Mouse (Mus musculus) intestine, postnatal 0 days (tissue): ENCODE measurements around the gene Pnkd. TPM values are rescaled to one million over a fixed set of nuclear protein-coding genes. Genes with fewer than 3 reads are reported as not detected.

Experiments
- ATAC-seq: fragments of 200-750 bp; cut with Nextera tagmentation; 2 replicates; pipeline ENCODE4 v1.8.0; 2017; ENCODE audit warnings: mild to moderate bottlenecking, moderate TSS enrichment, moderate library complexity
- H3K27ac ChIP-seq: fragments of 300-500 bp; sonication (generic); 2 replicates; pipeline ENCODE4 v1.5.1; 2014; ENCODE audit warnings: mild to moderate bottlenecking, low read depth, low read length, moderate library complexity
- H3K27me3 ChIP-seq: fragments of 300-500 bp; sonication (generic); replicated peaks from 2 replicates; pipeline ENCODE4 v1.6.1; 2014; ENCODE audit warnings: low read length, mixed read lengths; ENCODE audit not compliant: control insufficient read depth, insufficient read depth
- H3K36me3 ChIP-seq: fragments of 300-500 bp; sonication (generic); 2 replicates; pipeline ENCODE4 v1.6.1; 2014; ENCODE audit warnings: mild to moderate bottlenecking, moderate library complexity; ENCODE audit not compliant: control insufficient read depth, insufficient read depth
- H3K4me1 ChIP-seq: fragments of 300-500 bp; sonication (generic); replicated peaks from 2 replicates; pipeline ENCODE4 v1.6.1; 2014; ENCODE audit warnings: antibody characterized with exemption, low read length, mixed read lengths; ENCODE audit not compliant: control insufficient read depth, insufficient read depth
- H3K4me2 ChIP-seq: fragments of 300-500 bp; sonication (generic); replicated peaks from 2 replicates; pipeline ENCODE4 v1.6.1; 2014; ENCODE audit warnings: low read depth, mild to moderate bottlenecking, moderate library complexity
- H3K4me3 ChIP-seq: fragments of 300-500 bp; sonication (generic); 2 replicates; pipeline ENCODE4 v1.5.1; 2014; ENCODE audit warnings: low read depth, low read length
- H3K9ac ChIP-seq: fragments of 300-500 bp; sonication (generic); 2 replicates; pipeline ENCODE4 v1.6.1; 2014; ENCODE audit warnings: mild to moderate bottlenecking, low read depth, low read length
- H3K9me3 ChIP-seq: fragments of 300-500 bp; sonication (generic); 2 replicates; pipeline ENCODE4 v1.6.1; 2016; ENCODE audit warnings: mixed run types; ENCODE audit not compliant: control insufficient read depth
- CTCF ChIP-seq: sonication (generic); IDR thresholded peaks from 2 replicates; pipeline ENCODE4 v1.5.1; 2016; ENCODE audit warnings: low read depth, mild to moderate bottlenecking, control low read depth, antibody characterized with exemption, moderate library complexity
- WGBS: fragments of 180-500 bp; shearing (Covaris S2); extraction: QIAGEN DNeasy Blood & Tissue Kit; methylation state at CpG from one replicate; pipeline ENCODE4 v1.1.7; 2014; 5-methylcytosine and 5-hydroxymethylcytosine counted together
- polyA plus RNA-seq: library from polyadenylated mRNA; unstranded; fragments of >200 nt; fragmentation: Nextera tagmentation; extraction: Ambion mirVana; gene quantifications from 2 replicates; pipeline ENCODE4 v1.2.1, GENCODE M21; 2015

The Pnkd gene
- polyA plus RNA-seq, 1 experiment from 2014 or later: 107 TPM

DNA sequence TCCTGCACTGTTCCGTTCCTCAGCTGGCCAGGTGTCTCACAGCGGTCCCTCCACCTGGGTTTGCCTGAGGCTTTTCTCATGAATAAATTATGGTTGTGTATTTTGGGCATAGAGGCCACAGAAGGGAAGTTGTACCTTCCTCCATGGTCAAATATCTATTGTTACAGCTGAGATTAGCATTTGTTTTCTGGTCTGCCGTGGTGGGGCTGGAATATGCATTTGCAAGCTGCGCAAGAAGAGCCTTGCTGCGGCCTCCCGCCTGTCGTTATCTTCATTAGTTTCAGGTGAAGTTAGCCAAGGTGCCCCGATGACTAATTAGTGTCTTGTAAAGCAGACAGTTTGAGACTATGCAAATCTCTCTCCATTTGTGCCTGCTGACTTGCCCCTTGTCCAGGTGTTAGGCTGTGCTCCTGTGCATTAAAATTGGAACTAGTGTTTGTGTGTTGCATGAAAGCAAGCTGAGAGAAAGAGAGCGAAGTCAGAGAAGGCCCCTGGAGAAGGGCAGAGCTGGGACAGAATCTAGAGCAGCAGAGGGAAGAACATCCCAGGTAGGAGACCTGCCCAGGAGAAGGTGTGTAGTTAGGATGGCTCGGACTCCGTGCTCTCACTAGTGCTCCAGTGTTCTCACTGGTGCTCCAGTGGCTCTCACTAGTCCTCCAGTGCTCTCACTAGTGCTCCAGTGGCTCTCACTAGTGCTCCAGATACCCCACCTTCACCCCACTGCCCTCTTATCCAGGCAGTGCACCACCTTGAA lies 59.6 kb downstream of the Pnkd start:
- no peak overlapping the region for H3K4me2 ChIP-seq
- ATAC-seq: no peak
- H3K4me3 ChIP-seq: no peak overlapping the region
- no peaks in the 10 kb centered on the region for H3K27me3 ChIP-seq
- 80% methylated on average over 11 of the region's 11 CpGs for WGBS
- H3K27ac ChIP-seq: no peak overlapping the region
- TF ChIP-seq CTCF: no peak
- H3K9me3 ChIP-seq: no peaks in the 10 kb centered on the region
- 0 out of 2 replicates have a peak, but pooled peaks cover under 1% of the 10 kb centered on the region for H3K36me3 ChIP-seq
- H3K4me1 ChIP-seq: no peaks in the 10 kb centered on the region
- H3K9ac ChIP-seq: no peak overlapping the region

DNA sequence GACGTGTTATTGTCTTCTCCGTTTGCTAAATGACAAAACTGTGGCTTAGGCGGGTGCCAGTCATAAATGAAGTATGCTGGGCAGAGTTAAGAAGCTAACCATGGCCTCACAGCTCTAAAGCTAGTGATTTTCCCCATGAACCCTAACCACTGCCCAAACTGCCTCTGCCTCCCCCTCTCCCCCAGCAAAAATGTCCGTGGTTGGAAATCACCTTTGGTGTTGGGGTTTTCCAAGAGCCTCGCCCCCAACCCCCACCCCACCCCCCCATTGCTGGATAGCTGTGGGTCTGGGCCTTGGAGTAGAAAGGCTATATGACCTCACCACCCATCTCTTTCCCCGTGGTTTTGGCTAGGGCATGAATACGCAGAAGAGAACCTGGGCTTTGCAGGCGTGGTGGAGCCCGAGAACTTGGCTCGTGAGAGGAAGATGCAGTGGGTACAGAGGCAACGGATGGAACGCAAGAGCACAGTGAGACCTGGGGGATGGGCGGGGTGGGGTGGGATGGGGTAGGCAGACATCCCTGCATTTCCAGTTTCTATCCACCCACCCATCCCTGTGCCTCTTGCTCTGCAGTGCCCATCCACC lies 66.5 kb downstream of the Pnkd start:
- ATAC-seq: no peak
- Histone ChIP-seq H3K27ac (no peak overlapping the region), H3K36me3 (0 out of 2 replicates have a peak, but pooled peaks cover 12% of the 10 kb centered on the region), H3K4me2 (no peak overlapping the region), H3K4me3 (no peak overlapping the region), H3K27me3 (no peaks in the 10 kb centered on the region), H3K4me1 (no peaks in the 10 kb centered on the region), H3K9me3 (no peaks in the 10 kb centered on the region), H3K9ac (no peak overlapping the region)
- TF ChIP-seq CTCF: no peak
- 89% methylated on average over 13 of the region's 13 CpGs for WGBS

DNA sequence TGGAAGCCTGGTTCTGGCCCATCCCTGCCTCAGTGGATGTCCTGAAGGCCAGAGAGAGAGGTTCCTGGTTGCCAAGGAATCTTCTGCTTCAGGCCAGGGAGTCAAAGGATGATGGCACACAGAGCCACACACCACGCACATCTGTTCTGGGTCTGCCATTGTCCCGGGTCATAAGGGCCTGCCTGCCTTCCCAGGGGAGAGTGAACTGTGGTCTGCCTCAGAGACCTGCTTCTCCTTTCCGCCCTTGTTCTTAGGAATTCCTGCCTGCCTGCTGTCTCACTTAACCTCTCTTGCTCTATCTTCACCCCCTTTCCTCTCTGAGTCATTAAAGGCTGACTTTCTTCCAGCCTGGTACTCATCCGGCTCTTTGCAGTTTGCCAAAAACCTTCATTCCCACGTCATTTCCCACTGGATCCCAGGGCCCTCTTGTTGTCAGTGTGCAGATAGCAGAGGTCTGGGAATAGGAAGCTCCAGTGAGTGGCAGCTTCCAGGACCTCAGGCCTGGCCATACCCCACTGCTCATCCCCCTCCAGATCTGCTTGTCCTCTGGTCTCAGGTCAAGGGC lies 67.9 kb downstream of the Pnkd start:
- no peak overlapping the region for H3K4me2 ChIP-seq

DNA sequence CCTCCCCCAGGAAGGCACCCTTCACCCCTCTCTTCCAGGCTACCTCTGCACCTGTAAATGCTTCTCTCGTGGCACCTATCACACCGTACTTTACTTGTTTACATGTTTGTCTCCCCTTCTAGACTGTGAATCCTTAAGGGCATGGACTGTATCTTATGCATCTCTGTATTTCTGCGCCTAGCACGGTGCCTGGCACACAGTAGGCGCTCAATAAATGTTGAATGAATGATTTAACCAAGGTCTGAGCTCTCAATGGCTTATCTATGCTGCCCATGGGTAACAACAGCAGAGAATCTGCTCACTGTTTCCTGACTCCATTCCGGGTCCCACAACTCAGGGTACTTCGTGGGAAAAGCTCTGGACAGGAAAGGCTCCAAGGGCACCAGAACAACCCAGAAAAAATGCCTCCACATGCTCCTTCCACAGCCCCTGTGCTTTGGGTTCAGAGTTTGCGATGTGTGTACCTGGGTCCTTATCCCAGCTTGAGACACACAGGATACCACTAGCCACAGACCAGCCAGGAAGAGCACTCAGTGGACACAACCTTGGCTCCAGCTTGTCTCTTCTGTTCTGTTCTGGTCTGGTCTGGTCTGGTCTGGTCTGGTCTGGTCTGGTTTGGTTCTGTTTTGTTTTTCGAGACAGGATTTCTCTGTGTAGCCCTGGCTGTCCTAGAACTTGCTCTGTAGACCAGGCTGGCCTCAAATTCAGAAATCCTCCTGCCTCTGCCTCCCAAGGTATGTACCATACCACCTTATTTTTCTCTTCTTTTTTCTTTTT lies 68.9 kb downstream of the Pnkd start:
- Histone ChIP-seq H3K4me2 (no peak overlapping the region), H3K27ac (no peak overlapping the region), H3K36me3 (0 out of 2 replicates have a peak, but pooled peaks cover 12% of the 10 kb centered on the region), H3K9ac (no peak overlapping the region), H3K27me3 (no peaks in the 10 kb centered on the region), H3K4me1 (no peaks in the 10 kb centered on the region), H3K9me3 (no peaks in the 10 kb centered on the region), H3K4me3 (no peak overlapping the region)
- TF ChIP-seq CTCF: no peak
- no peak for ATAC-seq
- 86% methylated on average over 9 of the region's 9 CpGs for WGBS

More for the DNA sequence above, 67.9 kb downstream of the Pnkd start:
- Histone ChIP-seq H3K27me3 (no peaks in the 10 kb centered on the region), H3K4me3 (no peak overlapping the region), H3K9me3 (no peaks in the 10 kb centered on the region), H3K36me3 (0 out of 2 replicates have a peak, but pooled peaks cover 12% of the 10 kb centered on the region), H3K27ac (no peak overlapping the region), H3K9ac (no peak overlapping the region), H3K4me1 (no peaks in the 10 kb centered on the region)
- ATAC-seq: no peak
- TF ChIP-seq CTCF: no peak
- 77% methylated on average over 5 of the region's 5 CpGs for WGBS

DNA sequence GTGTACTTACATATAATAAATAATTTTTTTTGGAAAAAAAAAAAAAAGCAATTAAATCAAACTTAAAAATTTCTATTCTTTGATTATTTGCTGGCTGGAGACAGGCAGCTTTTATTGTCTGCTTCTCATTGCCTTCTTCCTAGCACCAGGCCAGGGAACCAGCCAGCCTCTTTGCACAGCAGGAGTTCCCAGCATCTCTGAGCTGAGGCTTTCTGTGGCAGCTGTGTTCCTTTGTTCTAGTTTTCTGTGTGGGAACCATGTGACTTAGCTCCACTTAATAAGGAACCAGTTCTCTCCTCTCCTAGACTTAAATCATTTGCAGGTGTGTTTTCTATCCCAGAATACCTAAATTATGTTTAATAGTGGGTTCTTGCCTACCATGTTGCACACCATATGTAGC lies 72.8 kb downstream of the Pnkd start:
- no peaks in the 10 kb centered on the region for H3K36me3 ChIP-seq
- H3K4me1 ChIP-seq: no peaks in the 10 kb centered on the region
- no peak for TF ChIP-seq CTCF
- H3K4me2 ChIP-seq: no peak overlapping the region
- H3K9me3 ChIP-seq: no peaks in the 10 kb centered on the region
- no peak for ATAC-seq
- H3K9ac ChIP-seq: no peak overlapping the region
- H3K4me3 ChIP-seq: no peak overlapping the region
- no peak overlapping the region for H3K27ac ChIP-seq
- no peaks in the 10 kb centered on the region for H3K27me3 ChIP-seq

DNA sequence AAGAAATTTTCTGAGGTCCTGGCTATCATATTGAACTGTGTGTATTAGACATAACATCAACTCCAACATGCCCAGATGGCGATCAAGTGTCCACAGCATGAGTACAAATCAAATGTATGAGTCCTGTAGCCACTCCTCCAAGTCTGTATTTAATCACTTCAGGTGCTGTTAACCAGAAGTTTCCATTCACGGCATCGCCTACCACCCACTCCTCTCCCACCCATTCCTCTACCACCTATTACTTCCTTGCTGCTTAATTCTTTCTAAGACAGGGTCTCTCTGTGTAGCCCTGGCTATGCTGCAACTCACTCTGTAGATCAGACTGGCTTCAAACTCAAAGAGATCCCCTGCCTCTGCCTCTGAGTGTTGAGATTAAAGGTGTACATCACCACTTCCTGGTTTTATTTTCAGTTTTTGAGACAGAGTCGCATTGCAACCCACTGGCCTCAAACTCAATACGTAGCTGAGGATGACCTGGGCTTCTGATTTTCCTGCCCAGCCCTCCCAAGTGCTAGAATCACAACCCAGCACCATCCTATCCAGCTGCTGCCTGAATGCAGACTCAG lies 75.3 kb downstream of the Pnkd start:
- WGBS: 82% methylated on average over 5 of the region's 5 CpGs
- no peak for ATAC-seq
- H3K4me2 ChIP-seq: no peak overlapping the region

More for the DNA sequence above, 75.3 kb downstream of the Pnkd start:
- no peaks in the 10 kb centered on the region for H3K4me1 ChIP-seq
- no peaks in the 10 kb centered on the region for H3K9me3 ChIP-seq
- H3K27me3 ChIP-seq: no peaks in the 10 kb centered on the region
- no peak overlapping the region for H3K27ac ChIP-seq
- H3K4me3 ChIP-seq: no peak overlapping the region
- no peaks in the 10 kb centered on the region for H3K36me3 ChIP-seq
- TF ChIP-seq CTCF: no peak
- H3K9ac ChIP-seq: no peak overlapping the region
